ENCODE assay signal across 20 mouse cellular contexts in genomic region chr9:46774821-46775220, GRCm38 (mm10).
DNase-seq lines count a peak whose midpoint lies in the region; ATAC-seq lines count a peak whose summit lies in the region.
"Had no signal": no experiment of that assay in that cellular context is flagged by ENCODE, and none has a peak within 500 bp of the region (broad histone marks: within the 10 kb centered on the region; RNA-seq: fewer than 3 reads in every experiment).

No protein-coding gene starts in this region.

- H3K9me3 ChIP-seq in limb, embryonic 13.5 days: no peaks in the 10 kb centered on the region
- no peaks in the 10 kb centered on the region for H3K9me3 ChIP-seq in limb, embryonic 10.5 days (replicated peaks)
- H3K9me3 ChIP-seq: embryonic facial prominence, embryonic 13.5 days; embryonic facial prominence, embryonic 15.5 days; forebrain, embryonic 10.5 days; forebrain, embryonic 13.5 days; forebrain, embryonic 15.5 days had no signal

- DNase-seq in cerebellum, postnatal 14 days: peak; percentile 47
- no peak for DNase-seq in cerebellum, adult 8-10 months
- DNase-seq in heart, adult 11 months: peak; percentile 79
- DNase-seq in heart, postnatal 36 days: no peak
- DNase-seq in limb, embryonic 10.5 days (ENCODE audit: low spot score): no peak
- DNase-seq: adrenal gland, adult 2 months; adrenal gland, postnatal 10 days; adrenal gland, postnatal 25 days; cerebellum, adult 11-12 months; cerebellum, adult 2 months; cerebellum, adult 9-11 months; cerebellum, postnatal 36 days; embryo, embryonic 11 days had no signal

- ATAC-seq in limb, embryonic 13.5 days (ENCODE audit: low FRiP score, low read depth): no peak
- ATAC-seq: forebrain, embryonic 13.5 days; forebrain, embryonic 15.5 days had no signal

- no peak overlapping the region for H3K27ac ChIP-seq in limb, embryonic 13.5 days
- H3K27ac ChIP-seq in limb, embryonic 10.5 days: no peak overlapping the region
- H3K27ac ChIP-seq: embryonic facial prominence, embryonic 13.5 days; embryonic facial prominence, embryonic 15.5 days; forebrain, embryonic 10.5 days; forebrain, embryonic 13.5 days; forebrain, embryonic 15.5 days had no signal

- H3K4me2 ChIP-seq in limb, embryonic 13.5 days (replicated peaks): no peak overlapping the region
- H3K4me2 ChIP-seq: embryonic facial prominence, embryonic 13.5 days; embryonic facial prominence, embryonic 15.5 days; forebrain, embryonic 13.5 days; forebrain, embryonic 15.5 days had no signal

- no peaks in the 10 kb centered on the region for H3K36me3 ChIP-seq in limb, embryonic 13.5 days
- H3K36me3 ChIP-seq in limb, embryonic 10.5 days: no peaks in the 10 kb centered on the region
- H3K36me3 ChIP-seq: embryonic facial prominence, embryonic 13.5 days; embryonic facial prominence, embryonic 15.5 days; forebrain, embryonic 10.5 days; forebrain, embryonic 15.5 days had no signal

- peaks cover 16% of the 10 kb centered on the region; the same call in 1 of the 2 replicates for H3K27me3 ChIP-seq in limb, embryonic 13.5 days
- H3K27me3 ChIP-seq in limb, embryonic 10.5 days (ENCODE audit: low read depth, poor library complexity, severe bottlenecking): no peaks in the 10 kb centered on the region
- H3K27me3 ChIP-seq: embryonic facial prominence, embryonic 13.5 days; embryonic facial prominence, embryonic 15.5 days; forebrain, embryonic 15.5 days had no signal

- 52% methylated on average over 2 of the region's 2 CpGs for WGBS in limb, embryonic 13.5 days
- 72% methylated on average over 2 of the region's 2 CpGs for WGBS in limb, embryonic 10.5 days

- H3K4me3 ChIP-seq in limb, embryonic 13.5 days: no peak overlapping the region
- H3K4me3 ChIP-seq in limb, embryonic 10.5 days: no peak overlapping the region
- H3K4me3 ChIP-seq: embryonic facial prominence, embryonic 13.5 days; embryonic facial prominence, embryonic 15.5 days; erythroblast, embryonic 14.5 days; forebrain, embryonic 10.5 days; forebrain, embryonic 13.5 days; forebrain, embryonic 15.5 days had no signal

- H3K4me1 ChIP-seq in limb, embryonic 13.5 days: 0 out of 2 replicates have a peak, but pooled peaks cover 4% of the 10 kb centered on the region
- no peaks in the 10 kb centered on the region for H3K4me1 ChIP-seq in limb, embryonic 10.5 days
- H3K4me1 ChIP-seq: embryonic facial prominence, embryonic 13.5 days; embryonic facial prominence, embryonic 15.5 days had no signal

- 0 out of 2 replicates have a peak overlapping the region, but pooled peaks have one; percentile 25 for H3K9ac ChIP-seq in limb, embryonic 13.5 days
- H3K9ac ChIP-seq: embryonic facial prominence, embryonic 13.5 days; embryonic facial prominence, embryonic 15.5 days; forebrain, embryonic 13.5 days; forebrain, embryonic 15.5 days had no signal

- intact Hi-C loops in heart, postnatal 36 days (cut with DNase I): no loop called here

Comparison
In these comparisons a context has a peak if more than half of its experiments do, and no peak if none do; other contexts are left out.
1. DNase-seq: peak in cerebellum, postnatal 14 days (2 of 2) and heart, adult 11 months (single experiment); none in cerebellum, adult 8-10 months (single experiment), heart, postnatal 36 days (0 of 2) and limb, embryonic 10.5 days (single experiment).